Mouse (Mus musculus) urinary bladder, postnatal 25 days (tissue): ENCODE data around the gene Slc2a5.

ENCODE experiments used
- DNase-seq: peaks from one replicate; pipeline ENCODE4 v3.0.0; 2022; ENCODE audit warnings: low spot score

The Slc2a5 gene

DNA sequence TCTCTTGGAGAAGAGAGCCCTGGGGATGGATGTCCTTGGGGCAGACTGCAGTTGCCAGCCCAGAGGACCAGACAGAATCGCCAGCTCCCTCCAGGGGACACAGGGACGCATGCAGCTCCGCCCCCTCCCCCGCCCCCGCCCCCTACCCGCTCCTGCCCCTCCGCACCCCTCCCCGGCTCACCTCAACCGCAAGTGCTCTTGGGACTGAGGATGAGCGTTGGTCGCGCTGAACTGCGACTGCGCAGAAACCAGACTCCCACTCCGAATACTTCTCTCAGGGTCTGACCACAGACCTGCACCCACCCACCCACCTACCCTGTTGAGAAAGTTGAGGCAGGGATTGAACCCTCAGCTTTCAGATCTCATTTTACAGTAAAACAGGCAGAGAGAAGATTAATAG, at the start of gene Slc2a5:
Slc2a5 (plus strand) TSS at position 229 of the 400 bp plus-strand sequence.
- DNase-seq = no peak

DNA sequence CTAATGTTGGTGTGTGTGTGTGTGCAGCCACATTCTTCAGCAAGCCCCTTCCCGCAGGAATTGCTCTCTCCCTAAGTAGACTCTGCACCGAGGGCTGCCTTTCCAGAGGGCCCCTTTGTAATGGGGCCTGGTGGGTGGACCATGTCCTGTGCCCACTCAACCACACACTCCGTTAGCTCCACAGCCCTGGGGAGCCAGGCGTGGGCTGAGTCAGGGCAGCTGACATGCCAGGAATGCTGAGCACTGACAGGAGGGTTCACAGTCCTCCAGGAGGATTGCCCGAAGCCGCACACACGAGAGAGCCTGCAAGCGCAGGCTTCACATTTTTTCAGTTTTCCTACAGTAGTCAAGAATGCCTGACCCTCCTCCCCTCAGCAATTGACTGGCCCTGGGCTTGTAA, 48.9 kb upstream of the Slc2a5 start:
- DNase-seq = no peak

DNA sequence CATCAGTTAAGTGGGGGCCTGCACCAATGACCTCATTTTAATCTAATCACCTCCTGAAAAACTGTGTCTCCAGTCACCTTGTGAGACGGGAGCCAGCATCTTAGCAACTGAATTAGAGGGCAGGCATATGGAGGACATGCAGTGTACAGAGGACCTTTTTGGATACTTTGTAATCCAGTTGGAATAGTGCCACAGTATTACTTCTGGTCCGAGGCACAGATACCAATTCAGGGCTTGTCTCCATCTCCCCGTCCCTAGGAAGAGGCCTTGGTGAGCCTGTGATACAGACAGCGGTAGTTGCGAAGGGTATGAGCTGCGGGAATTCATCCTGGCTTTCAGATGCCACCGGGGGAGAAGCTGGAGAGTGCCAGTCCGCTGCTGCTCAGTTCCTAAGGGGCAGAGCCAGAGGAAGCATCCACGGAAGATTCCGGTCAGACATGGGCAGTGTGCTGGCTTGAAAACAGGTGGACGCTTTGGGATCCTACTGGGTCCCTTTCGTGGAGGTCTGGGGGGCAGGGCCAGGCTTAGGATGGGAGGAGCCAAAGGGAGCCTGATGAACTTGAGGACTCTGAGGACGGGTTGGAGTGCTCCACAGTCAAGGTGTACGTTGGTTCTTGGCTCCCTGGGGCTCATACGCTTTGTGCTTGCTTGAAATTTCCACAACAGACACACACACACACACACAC, 46.5 kb upstream of the Slc2a5 start:
- no peak for DNase-seq

DNA sequence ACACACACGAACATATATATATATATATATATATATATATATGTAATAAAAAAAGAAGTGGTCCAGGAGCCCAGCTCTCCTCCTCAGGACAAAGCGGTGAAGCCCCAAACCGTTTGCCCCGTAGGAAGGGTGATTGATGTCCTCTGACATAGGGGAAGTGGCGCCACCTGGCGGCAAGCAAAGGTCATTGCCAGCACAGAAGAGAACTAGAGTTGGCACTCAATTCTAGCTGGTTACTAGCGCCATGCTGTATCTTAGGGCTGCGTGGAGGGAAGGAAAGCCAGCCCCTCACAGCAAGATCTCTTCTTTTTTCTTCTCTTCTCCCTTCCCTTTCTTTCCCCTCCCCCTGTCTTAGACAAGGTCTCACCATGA, 46.0 kb upstream of the Slc2a5 start:
- DNase-seq = peak; percentile 52

DNA sequence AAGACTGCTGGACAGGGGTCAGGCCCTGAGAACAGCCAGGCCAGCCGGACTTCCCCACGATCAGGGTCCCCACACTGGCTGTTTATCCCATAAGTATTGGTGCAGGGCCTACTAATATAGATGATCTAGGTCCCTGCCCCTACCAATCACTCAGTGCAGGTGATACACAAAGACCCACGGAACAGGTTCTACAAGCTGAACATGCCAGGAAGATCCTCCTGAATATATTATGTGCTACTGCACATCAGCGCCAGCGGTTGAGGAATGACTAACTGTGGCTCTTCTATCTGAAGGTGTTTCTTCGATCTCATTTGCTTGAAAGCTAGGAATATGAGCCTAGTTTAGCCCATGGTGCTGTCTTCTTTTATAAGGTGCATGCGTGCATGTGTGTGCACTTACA, 43.7 kb upstream of the Slc2a5 start:
- no peak for DNase-seq

DNA sequence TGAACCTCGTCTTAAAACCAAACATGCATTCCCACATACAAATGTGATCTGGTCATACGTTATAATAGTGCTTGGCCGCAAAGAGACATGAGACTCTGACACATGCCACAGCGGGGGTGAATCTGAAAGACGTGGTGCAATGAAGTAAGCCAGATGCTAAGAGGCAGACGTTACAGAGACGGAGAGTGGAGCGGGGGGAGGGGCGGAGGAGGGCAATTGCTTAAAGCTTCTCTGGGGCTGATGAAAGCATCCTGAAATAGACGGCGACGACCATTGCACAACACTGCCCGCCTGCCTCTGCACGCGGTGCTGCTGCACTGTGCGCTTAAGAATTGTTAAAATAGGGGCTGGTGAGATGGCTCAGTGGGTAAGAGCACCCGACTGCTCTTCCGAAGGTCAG, 42.9 kb upstream of the Slc2a5 start:
- no peak for DNase-seq

DNA sequence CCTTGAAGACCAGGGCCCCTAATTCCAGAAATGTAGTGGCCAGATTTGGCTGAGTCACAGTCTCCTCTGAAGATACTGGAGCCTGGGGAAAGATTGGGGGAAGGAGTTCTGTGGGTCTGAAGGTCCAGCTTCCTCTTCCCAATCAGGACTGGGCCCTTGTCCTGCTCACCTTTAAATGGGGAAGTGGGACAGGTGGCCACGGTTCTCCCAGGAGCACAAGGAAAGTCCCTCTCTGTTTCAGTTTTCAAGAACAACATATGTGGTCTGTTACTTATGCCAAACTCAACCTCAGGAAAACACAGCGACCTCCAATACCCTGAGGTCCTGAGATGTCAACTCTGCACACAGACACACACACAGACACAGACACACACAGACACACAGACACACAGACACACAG, 40.4 kb upstream of the Slc2a5 start:
- no peak for DNase-seq

DNA sequence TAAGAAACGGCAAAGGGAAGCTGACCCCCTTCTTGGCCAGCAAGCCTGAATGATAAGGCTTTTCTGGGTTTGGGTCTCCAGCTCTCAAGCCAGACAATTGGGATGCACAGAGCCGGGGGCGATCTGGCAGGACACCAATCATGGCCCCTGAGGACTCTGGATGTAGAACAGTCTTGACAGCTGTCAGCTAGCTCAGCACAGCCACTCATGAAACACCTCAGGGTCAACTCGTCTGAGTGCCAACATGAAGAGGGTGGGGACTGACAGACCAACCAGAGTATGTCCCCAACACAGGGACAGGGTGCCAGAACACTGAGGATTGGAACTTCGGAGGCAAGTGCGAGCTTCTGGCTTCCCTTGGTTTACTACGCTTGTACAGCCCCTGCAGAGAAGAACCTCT, 39.8 kb upstream of the Slc2a5 start:
- DNase-seq = no peak

DNA sequence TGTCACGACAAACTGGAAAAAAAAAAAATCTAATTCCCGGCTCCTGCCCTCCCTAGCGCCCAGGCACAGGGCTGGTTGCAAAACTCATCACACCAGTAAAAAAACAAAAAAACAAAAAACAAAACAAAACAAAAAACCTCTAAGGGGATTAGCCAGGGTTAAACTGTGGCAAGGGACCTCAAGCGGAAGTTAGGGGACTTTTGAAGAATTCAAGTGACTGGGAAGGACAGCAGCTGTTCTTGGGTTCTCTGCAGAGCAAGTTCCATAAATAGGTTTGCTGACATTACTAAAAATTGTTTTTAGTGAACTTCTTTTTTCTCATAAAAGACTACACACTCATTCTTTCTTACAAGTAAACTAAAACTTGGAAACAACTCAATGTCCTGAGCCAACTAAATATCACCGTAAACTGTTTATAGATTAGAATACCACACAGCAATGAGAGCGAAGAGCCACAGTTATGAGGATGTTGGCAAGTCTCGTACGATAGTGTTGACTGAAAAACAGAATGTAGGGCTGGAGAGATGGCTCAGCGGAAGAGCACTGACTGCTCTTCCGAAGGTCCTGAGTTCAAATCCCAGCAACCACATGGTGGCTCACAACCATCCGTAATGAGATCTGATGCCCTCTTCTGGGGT, 38.6 kb upstream of the Slc2a5 start:
- DNase-seq = no peak

DNA sequence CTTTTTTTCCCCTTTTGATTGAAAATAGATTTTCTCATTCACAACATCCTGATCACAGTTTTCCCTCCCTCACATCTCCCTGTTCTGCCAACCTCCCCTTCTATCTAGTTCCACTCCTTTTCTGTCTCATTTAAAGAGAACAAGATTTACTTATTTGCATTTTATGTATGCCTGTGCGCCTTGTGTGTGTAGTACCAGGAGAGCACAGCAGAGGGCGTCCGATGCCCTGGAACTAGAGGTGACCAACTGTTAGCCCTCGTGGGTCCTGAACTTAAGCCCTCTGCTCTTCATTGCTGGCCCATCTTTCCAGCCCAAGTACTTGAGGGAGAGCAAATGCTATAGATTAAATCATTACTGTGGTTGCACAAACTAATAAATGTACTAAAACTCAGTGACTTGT, 33.7 kb upstream of the Slc2a5 start:
- no peak for DNase-seq

DNA sequence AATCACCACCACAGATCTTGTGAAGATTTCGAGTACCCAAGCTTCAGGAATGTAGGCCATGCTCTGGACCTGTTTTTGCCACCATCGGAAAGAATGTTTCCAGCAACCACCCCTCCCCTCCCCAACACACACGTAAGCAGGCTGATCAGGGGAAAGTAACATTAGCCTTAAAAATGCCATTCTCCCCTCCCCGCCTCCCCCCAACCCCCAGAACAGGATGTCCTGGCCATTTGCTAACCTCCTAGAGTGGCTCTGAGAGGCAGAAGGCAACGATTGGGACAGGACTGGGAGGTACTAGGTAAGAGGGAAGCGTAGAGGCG, 32.3 kb upstream of the Slc2a5 start:
- DNase-seq = no peak

DNA sequence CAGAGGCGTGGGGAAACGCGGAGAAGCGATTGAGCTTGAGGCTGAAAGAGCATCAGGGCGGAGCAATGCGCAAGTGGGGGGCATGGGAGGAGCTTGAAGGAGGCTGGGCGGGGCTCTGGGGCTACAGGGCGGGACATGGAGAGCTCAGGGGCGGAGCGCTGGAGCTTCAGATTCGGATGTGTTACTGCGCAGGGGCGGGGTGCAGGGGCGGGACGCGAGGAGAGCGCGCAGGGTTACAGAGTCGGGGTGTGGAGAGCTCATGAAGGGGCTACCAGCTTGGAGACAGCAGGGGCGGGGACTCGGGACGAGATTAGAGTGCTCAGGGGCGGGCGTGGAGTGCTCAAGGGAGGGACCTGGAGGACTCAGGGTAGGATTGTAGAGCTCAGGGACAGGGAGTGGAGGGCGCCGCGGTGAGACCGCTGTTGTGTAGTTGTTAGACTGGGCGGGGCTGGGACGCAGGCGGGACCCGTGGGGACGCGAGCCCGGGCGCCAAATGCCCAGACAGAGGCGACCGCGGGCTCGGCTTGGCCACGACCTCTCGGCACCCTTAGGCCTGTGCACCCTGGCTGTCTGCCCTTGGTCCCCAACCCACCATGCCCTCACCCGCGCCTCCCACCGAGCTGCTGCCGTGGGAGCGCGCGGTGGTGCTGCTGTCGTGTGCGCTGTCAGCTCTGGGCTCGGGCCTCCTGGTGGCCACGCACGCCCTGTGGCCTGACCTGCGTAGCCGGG, 31.8 kb upstream of the Slc2a5 start, which contains the start of gene Gpr157:
Gpr157 (plus strand) TSS at position 205 of the 729 bp plus-strand sequence.
- DNase-seq = peak; percentile 85

DNA sequence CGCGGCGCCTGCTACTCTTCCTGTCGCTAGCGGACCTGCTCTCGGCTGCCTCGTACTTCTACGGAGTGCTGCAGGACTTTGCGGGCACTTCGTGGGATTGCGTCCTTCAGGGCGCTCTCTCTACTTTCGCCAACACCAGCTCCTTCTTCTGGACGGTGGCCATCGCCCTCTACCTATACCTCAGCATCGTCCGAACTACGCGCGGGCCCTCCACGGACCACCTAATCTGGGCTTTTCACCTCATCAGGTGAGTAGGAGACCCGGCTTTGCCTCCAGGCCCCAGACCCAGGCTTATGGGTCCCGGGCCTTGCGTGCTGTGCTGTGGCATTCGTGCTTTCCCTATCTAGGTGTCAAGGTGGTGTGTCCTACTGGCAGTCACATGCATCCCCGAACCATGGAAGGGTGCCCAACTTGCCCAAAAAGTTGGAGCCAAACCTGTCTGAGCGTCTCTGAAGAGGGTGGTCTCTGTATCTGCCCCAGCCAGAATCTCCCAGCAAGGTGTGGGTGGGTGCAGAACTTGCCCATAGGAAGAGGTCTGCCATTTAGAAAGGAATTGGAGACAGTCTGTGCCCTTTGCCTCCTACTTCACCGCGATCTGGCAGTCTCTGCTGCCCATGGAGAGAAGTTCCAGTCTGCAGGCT, 31.1 kb upstream of the Slc2a5 start:
- DNase-seq = no peak

DNA sequence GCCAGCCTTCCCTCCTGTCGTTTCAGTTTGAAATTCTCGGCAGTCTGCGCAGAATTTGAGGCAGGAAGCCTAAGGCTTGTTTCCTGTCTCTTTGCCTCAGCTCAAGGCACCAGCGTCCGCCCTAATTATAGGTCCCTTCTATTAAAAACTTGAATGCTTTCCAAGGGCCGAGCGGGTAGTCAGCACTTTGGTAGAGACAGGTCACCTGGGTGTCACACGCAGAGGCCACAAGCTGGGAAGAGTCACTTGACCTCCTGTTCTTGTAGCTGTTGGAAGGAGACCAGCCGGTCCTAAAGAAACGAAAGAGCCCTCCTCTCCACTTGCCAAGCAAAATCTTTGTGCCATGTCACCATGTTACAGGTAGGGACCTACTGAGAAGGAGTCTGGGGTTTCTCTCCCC, 30.0 kb upstream of the Slc2a5 start:
- no peak for DNase-seq

DNA sequence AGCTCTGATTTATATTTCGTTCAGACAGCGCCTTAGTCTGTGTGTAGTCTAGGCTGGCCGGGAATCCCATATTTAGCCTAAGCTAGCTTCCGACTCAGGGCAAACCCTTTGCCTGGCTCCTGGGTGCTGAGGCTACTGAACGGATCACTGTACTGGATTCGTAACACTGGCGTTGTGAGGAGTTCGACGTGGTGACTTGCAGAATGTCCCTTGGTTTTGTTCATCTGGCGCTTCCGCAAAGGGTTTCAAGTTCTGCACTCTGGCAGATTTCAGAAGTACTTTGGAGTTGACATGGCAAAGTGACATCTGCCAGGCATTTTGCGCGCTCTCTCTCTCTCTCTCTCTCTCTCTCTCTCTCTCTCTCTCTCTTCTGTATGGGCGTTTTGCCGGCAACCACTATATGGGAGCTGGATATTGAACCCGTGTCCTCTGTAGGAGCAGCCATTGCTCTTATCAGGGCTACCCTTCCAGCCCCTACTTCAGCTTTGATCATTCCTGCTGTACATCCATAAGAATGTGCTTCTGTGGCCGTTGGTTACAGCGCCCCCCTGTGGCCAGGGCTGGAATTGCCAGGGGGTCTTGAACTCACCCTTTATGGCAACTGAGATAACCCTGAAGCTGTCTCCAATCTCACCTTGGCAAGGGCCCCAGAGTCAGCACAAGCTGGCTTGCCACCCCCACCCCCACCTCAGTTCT, 27.0 kb upstream of the Slc2a5 start:
- peak; percentile 40 for DNase-seq

DNA sequence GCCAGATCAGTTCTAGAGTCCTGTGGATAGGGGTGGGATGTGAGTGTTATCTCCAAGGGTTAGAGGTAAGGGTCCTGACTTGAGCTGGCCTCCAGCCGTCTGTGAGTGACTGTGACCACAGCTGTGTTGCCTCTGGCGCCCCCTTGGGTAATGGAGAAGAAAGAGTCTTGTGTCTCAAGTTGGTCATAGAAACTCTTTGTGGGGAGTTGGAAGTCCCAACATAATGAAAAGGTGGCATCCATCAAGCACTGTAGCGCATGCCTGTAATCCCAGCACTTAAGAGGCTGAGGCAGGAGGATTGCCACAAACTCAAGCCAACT, 26.5 kb upstream of the Slc2a5 start:
- no peak for DNase-seq

DNA sequence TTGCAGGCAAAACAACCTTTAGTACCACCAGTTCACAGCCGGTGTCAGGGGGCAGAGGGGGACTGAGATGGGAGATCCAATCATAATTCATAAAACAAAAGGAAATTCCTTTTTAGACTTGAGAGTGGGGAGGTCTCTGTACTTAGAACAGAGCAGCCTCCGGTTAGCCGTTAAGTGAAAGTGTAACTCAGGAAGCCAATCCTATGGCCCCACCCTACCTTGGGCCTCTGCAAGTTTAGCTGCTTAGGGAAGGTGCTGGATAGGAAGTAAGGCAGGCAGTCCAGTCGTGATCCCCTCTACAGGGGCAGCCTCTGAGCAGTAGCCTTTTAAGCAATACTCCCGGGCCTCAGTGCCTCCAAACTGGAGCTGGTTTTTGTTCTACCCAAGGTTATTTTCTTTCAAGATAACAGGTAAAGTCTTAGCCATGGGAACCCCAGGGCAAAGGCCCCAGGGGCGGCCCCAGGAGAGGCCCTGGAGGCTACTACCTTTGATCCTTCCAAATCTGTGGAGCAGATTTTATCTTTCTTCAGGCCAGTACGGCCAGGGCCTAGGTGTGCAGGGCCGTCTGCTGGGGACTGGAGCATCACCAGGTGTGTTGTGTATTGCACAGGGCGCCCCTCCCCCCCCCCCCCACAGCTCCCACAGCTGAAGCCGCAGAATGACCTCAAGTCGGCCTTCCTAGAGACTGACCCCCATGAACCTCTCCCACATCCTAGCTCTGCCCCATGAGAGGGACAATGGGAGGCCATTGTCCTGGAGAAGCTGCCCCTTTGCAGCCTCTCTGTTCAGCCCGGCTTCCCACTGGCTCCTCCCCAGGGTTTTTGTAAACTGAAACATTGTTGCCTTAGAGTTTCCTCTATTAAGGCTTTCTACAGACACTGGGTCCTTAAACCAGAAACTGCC, 25.3 kb upstream of the Slc2a5 start:
- no peak for DNase-seq

DNA sequence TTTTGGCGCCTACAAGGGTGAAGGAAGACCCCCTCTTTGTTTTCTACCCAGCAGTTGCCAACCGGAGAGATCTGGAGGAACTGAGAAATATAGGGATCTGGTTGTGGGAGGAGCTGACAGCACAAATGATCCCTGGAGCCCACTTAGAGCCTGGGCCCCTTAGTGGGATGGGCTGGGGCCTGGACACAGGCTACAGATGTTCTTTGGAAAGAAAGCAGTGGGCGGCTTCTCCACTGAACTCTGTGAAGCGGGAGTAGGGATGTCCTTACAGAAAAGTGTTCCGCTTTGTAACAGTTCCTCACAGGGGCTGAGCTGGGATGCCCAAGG, 24.7 kb upstream of the Slc2a5 start:
- DNase-seq = no peak

DNA sequence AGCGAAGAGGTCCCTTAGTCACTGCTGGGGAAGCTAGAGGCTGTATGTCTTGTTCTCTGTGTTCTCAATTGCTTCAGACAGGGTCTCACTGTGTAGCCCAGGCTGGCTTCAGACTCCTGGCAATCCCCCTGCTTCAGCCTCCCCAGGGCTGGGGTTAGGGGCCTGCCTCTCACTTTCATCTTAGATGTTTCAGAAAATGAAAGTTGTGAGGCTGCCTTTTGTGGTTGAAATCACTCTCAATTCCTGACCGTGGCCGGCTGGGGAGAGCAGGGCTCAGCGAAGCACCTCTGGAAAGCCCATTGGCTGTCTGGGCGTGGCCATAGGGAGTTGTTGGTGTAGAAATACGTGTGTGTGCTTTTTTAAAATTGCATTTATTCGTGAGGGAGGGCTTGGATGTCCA, 22.8 kb upstream of the Slc2a5 start:
- DNase-seq = no peak

DNA sequence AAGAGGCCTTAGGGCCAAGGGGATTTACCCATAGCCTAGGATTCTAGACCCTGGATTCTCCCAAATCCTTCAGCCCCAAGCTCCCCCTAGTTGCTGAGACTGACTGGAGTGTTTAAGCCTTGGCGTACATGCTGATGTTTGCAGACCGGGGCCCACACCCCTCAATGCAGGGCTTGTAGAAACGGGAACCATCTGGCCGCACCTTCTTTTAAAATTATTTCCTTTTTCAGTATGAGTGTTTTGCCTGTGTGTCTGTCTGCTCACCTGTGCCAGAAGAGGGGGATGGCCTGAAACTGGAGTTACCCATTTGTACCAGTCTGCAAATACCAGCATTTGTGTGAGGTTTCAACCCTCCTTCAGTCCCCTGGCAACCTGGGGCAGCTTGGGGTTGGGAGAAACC, 21.2 kb upstream of the Slc2a5 start:
- no peak for DNase-seq

DNA sequence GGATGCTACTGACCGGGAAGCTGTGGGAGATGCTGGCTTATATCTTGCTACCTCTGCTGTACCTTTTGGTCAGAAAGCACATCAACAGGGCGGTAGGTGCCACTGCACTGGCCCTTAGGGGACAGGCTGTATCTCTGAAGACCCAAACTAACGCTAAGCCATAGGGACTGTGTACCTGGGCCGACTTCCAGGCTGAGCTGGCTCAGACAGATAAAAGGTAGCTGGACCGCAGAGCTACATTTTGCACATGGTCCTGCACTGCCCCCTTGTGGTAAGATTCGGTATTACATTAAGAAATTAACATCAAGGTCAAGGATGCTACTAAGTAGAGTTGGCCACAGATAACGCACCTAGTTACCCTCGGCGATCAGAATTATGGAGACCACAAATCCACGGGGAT, 20.2 kb upstream of the Slc2a5 start:
- peak; percentile 72 for DNase-seq

DNA sequence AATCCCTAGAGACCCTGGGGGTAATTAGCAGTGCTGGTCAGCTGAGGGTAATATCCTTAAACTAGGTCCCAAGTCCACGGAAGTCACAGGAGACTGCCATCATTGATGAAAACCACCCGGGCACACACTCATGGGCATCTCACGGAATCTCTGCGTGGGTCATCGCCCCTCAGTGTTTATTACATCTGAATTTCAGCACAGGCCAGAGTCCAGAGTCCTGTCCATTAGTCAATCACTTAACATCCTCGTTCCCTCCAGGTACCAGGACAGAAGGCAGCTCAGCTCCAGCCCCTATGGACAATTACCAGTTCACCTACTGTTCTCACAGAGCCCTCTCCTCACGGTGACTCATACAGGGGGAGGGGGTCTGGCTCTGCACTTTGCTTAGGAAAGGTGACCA, 16.3 kb upstream of the Slc2a5 start:
- no peak for DNase-seq
